Mouse (Mus musculus) spleen, adult 2 months (tissue): ENCODE data around the gene Dctn1. TPM values are rescaled to one million over a fixed set of nuclear protein-coding genes. Genes with fewer than 3 reads are reported as not detected.

Experiments used
- DNase-seq, 2 experiments: peaks; one replicate each; pipeline versions ENCODE4 v3.0.0 to v3.0.0-alpha.2; 2012 to 2021; ENCODE audit warnings: low spot score in 2 of 2, low read depth in 1 of 2
- H3K27ac ChIP-seq: fragments of 200-500 bp; 2 replicates; pipeline ENCODE4 v1.5.1; 2012; ENCODE audit warnings: low read length, inconsistent platforms; ENCODE audit not compliant: insufficient read depth
- H3K27me3 ChIP-seq: fragments of 200-500 bp; 2 replicates; pipeline ENCODE4 v1.6.1; 2012; ENCODE audit warnings: mild to moderate bottlenecking, moderate library complexity, low read length, inconsistent platforms; ENCODE audit not compliant: control insufficient read depth, insufficient read depth
- H3K36me3 ChIP-seq: fragments of 200-500 bp; 2 replicates; pipeline ENCODE4 v1.6.1; 2012; ENCODE audit warnings: mild to moderate bottlenecking, low read length, inconsistent platforms; ENCODE audit not compliant: control insufficient read depth, insufficient read depth
- H3K4me1 ChIP-seq: fragments of 200-500 bp; 2 replicates; pipeline ENCODE4 v1.6.1; 2011; ENCODE audit warnings: inconsistent platforms; ENCODE audit not compliant: control insufficient read depth, insufficient read depth, insufficient read length
- H3K4me3 ChIP-seq: fragments of 200-500 bp; 2 replicates; pipeline ENCODE4 v1.5.1; 2011; ENCODE audit warnings: mild to moderate bottlenecking, inconsistent platforms; ENCODE audit not compliant: insufficient read depth, insufficient read length; ENCODE audit errors: extremely low read depth
- CTCF ChIP-seq: fragments of 200-500 bp; IDR thresholded peaks from 2 replicates; pipeline ENCODE4 v1.5.1; 2011; ENCODE audit warnings: mild to moderate bottlenecking, inconsistent platforms; ENCODE audit not compliant: insufficient read depth, insufficient read length, insufficient replicate concordance; ENCODE audit errors: extremely low read depth
- POLR2A ChIP-seq: fragments of 200-500 bp; IDR thresholded peaks from 2 replicates; pipeline ENCODE4 v1.6.1; 2011; ENCODE audit warnings: low read depth, low read length, inconsistent platforms
- WGBS: fragments of 180-500 bp; shearing (Covaris S2); methylation state at CpG from one replicate; pipeline ENCODE4 v1.1.7; 2018; 5-methylcytosine and 5-hydroxymethylcytosine counted together
- polyA plus RNA-seq: library from polyadenylated mRNA; depleted of rRNA; stranded (reverse); fragments of >200 nt; gene quantifications from 2 replicates; pipeline ENCODE4 v1.2.3, GENCODE M21; 2012

Dctn1 gene
- polyA plus RNA-seq, 1 experiment: 69.0 TPM

GRCm38 (mm10) chr6:83206321-83206720 is 40.6 kb downstream of the Dctn1 start:
- Histone ChIP-seq H3K36me3 (no peaks in the 10 kb centered on the region), H3K27me3 (no peaks in the 10 kb centered on the region), H3K27ac (no peak overlapping the region), H3K4me3 (no peak overlapping the region), H3K4me1 (no peaks in the 10 kb centered on the region)
- TF ChIP-seq POLR2A: no peak
- TF ChIP-seq CTCF: no peak
- DNase-seq: no peak
- 85% methylated on average over 11 of the region's 11 CpGs for WGBS

GRCm38 (mm10) chr6:83207361-83208049 is 41.8 kb downstream of the Dctn1 start:
- Histone ChIP-seq H3K27ac (no peak overlapping the region), H3K4me1 (no peaks in the 10 kb centered on the region), H3K27me3 (no peaks in the 10 kb centered on the region), H3K36me3 (no peaks in the 10 kb centered on the region), H3K4me3 (no peak overlapping the region)
- WGBS: 71% methylated on average over 9 of the region's 9 CpGs
- no peak for DNase-seq
- TF ChIP-seq CTCF (no peak), POLR2A (no peak)

- no peaks in the 10 kb centered on the region for H3K36me3 ChIP-seq
- TF ChIP-seq POLR2A (no peak), CTCF (no peak)
- no peak overlapping the region for H3K27ac ChIP-seq
- H3K4me1 ChIP-seq: no peaks in the 10 kb centered on the region
- no peak for DNase-seq
- H3K27me3 ChIP-seq: no peaks in the 10 kb centered on the region
- H3K4me3 ChIP-seq: no peak overlapping the region
- WGBS: 88% methylated on average over 2 of the region's 2 CpGs
These were observed 42.3 kb downstream of the Dctn1 start for GRCm38 (mm10) chr6:83208050-83208400.

- 73% methylated on average over 2 of the region's 2 CpGs for whole genome bisulfite sequencing
- Histone ChIP-seq H3K27me3 (no peaks in the 10 kb centered on the region), H3K36me3 (no peaks in the 10 kb centered on the region), H3K4me1 (no peaks in the 10 kb centered on the region), H3K27ac (no peak overlapping the region), H3K4me3 (no peak overlapping the region)
- no peak for DNase-seq
- TF ChIP-seq CTCF: no peak
- no peak for TF ChIP-seq POLR2A
These were observed 44.8 kb downstream of the Dctn1 start for GRCm38 (mm10) chr6:83210495-83210894.

GRCm38 (mm10) chr6:83211526-83211925 is 45.8 kb downstream of the Dctn1 start:
- Histone ChIP-seq H3K36me3 (no peaks in the 10 kb centered on the region), H3K27me3 (no peaks in the 10 kb centered on the region), H3K4me1 (no peaks in the 10 kb centered on the region), H3K27ac (no peak overlapping the region), H3K4me3 (no peak overlapping the region)
- TF ChIP-seq CTCF: no peak
- no peak for DNase-seq
- WGBS: 76% methylated on average over 5 of the region's 5 CpGs

- Histone ChIP-seq H3K36me3 (no peaks in the 10 kb centered on the region), H3K4me3 (no peak overlapping the region), H3K4me1 (no peaks in the 10 kb centered on the region), H3K27me3 (no peaks in the 10 kb centered on the region), H3K27ac (no peak overlapping the region)
- peak in 1 of 2 experiments; percentile 41 for DNase-seq
- TF ChIP-seq POLR2A (no peak), CTCF (peak; percentile 80)
- WGBS: 26% methylated on average over 7 of the region's 7 CpGs
These were observed 49.4 kb downstream of the Dctn1 start for GRCm38 (mm10) chr6:83215002-83215666.

- no peak for DNase-seq
- no peaks in the 10 kb centered on the region for H3K27me3 ChIP-seq
- H3K4me3 ChIP-seq: no peak within 1 kb of the TSS
- 85% methylated on average over 3 of the region's 3 CpGs for WGBS
- no peaks in the 10 kb centered on the region for H3K36me3 ChIP-seq
- no peak within 1 kb of the TSS for H3K27ac ChIP-seq
- TF ChIP-seq POLR2A (no peak), CTCF (no peak)
- H3K4me1 ChIP-seq: no peaks in the 10 kb centered on the region
These were observed 54.1 kb downstream of the Dctn1 start, which contains the start of gene Slc4a5 for GRCm38 (mm10) chr6:83219814-83220213. TSS of gene Slc4a5 (plus strand) at chr6:83219828.
